Mouse (Mus musculus): ENCODE measurements around the gene Zfp982.
"Not testable (repeated sequence)": the region's sequence is repeated elsewhere in the genome, so short reads cannot be mapped to it uniquely, and the experiment has no call there.

Zfp982 gene

GRCm38 (mm10) chr4:147492117-147492516, at the start of gene Zfp982:
TSS of gene Zfp982 (plus strand) at chr4:147492417.
- not testable (repeated sequence) for DNase-seq

- peak; percentile 28 to 62 for DNase-seq
Observed at GRCm38 (mm10) chr4:147442649-147443553, 49.3 kb upstream of the Zfp982 start.

GRCm38 (mm10) chr4:147443554-147443927, 48.7 kb upstream of the Zfp982 start:
- DNase-seq = not testable (repeated sequence)

GRCm38 (mm10) chr4:147445371-147445770, 46.8 kb upstream of the Zfp982 start:
- DNase-seq = not testable (repeated sequence)

GRCm38 (mm10) chr4:147448358-147448757, 43.9 kb upstream of the Zfp982 start:
- DNase-seq = no peak

- peak in 1 of 2 experiments; percentile 21 for DNase-seq
Observed at GRCm38 (mm10) chr4:147449099-147449581, 43.1 kb upstream of the Zfp982 start.

- DNase-seq = not testable (repeated sequence)
Observed at GRCm38 (mm10) chr4:147449986-147450385, 42.2 kb upstream of the Zfp982 start.

- DNase-seq = not testable (repeated sequence)
Observed at GRCm38 (mm10) chr4:147467207-147467606, 25.0 kb upstream of the Zfp982 start.

- DNase-seq = not testable (repeated sequence)
Observed at GRCm38 (mm10) chr4:147498772-147499613, 6.8 kb downstream of the Zfp982 start.

GRCm38 (mm10) chr4:147509174-147509573, 17.0 kb downstream of the Zfp982 start:
- no peak for DNase-seq

- DNase-seq = no peak
Observed at GRCm38 (mm10) chr4:147518981-147519380, 26.8 kb downstream of the Zfp982 start.

- no peak for DNase-seq
Observed at GRCm38 (mm10) chr4:147520100-147520499, 27.9 kb downstream of the Zfp982 start.

GRCm38 (mm10) chr4:147525125-147525524, 32.9 kb downstream of the Zfp982 start:
- no peak for DNase-seq

- DNase-seq = no peak
Observed at GRCm38 (mm10) chr4:147530366-147530765, 38.1 kb downstream of the Zfp982 start.

GRCm38 (mm10) chr4:147535916-147536315, 43.7 kb downstream of the Zfp982 start:
- not testable (repeated sequence) for DNase-seq

GRCm38 (mm10) chr4:147537702-147538101, 45.5 kb downstream of the Zfp982 start:
- no peak for DNase-seq

- DNase-seq = not testable (repeated sequence)
Observed at GRCm38 (mm10) chr4:147539918-147540317, 47.7 kb downstream of the Zfp982 start, which contains the start of gene Gm16503. TSS of gene Gm16503 (plus strand) at chr4:147540218.

- DNase-seq = no peak
Observed at GRCm38 (mm10) chr4:147541105-147541504, 48.9 kb downstream of the Zfp982 start.

GRCm38 (mm10) chr4:147553071-147553470, 60.9 kb downstream of the Zfp982 start, which contains the start of gene Zfp985:
TSS of gene Zfp985 (plus strand) at chr4:147553277.
- DNase-seq = not testable (repeated sequence)

GRCm38 (mm10) chr4:147554361-147554760, 62.1 kb downstream of the Zfp982 start:
- DNase-seq = not testable (repeated sequence)

GRCm38 (mm10) chr4:147556921-147557320, 64.7 kb downstream of the Zfp982 start:
- DNase-seq = not testable (repeated sequence)

- not testable (repeated sequence) for DNase-seq
Observed at GRCm38 (mm10) chr4:147558011-147558410, 65.8 kb downstream of the Zfp982 start.

GRCm38 (mm10) chr4:147559096-147559495, 66.9 kb downstream of the Zfp982 start:
- DNase-seq = peak; percentile 23 to 46
